Mouse (Mus musculus) erythroblast, embryonic 14.5 days (primary cell): ENCODE measurements around the gene Fbxo46.

Experiments used
- GATA1 ChIP-seq: IDR thresholded peaks from 2 replicates; pipeline ENCODE4 v1.6.1; 2012; ENCODE audit warnings: low read length, inconsistent platforms, mixed read lengths
- TAL1 ChIP-seq: IDR thresholded peaks from 3 replicates; pipeline ENCODE4 v1.6.1; 2012; ENCODE audit warnings: low read length, inconsistent platforms, mixed read lengths

- TF ChIP-seq TAL1 (no peak), GATA1 (no peak)
Measured at GRCm38 (mm10) chr7:19178443-19179092, 58.9 kb downstream of the Fbxo46 start.
